Mouse (Mus musculus): ENCODE data around the gene Tmem116.

Tmem116 gene

GRCm38 (mm10) chr5:121569881-121570420 lies 118.3 kb downstream of the Tmem116 start:
- in situ Hi-C loops (cut with MboI; ENCODE audit: low pct_unique_long_range_greater_than_20kb in 1 of 2, low sequenced_read_pairs in 2 of 2, unreplicated experiment in 1 of 2): no loop called here

GRCm38 (mm10) chr5:121570787-121571186 lies 119.1 kb downstream of the Tmem116 start:
- in situ Hi-C loops (cut with MboI; ENCODE audit: low pct_unique_long_range_greater_than_20kb in 1 of 2, low sequenced_read_pairs in 2 of 2, unreplicated experiment in 1 of 2): no loop called here
